Mouse (Mus musculus) kidney, adult 18-20 months (tissue): ENCODE data around the gene Nfu1.
"Not testable (repeated sequence)": the region's sequence is repeated elsewhere in the genome, so short reads cannot be mapped to it uniquely, and the experiment has no call there.

Source experiments
- DNase-seq: peaks from one replicate; pipeline ENCODE4 v3.0.0; 2021

The Nfu1 gene

GRCm38 (mm10) chr6:87028881-87029280, 19.8 kb downstream of the Nfu1 start:
- no peak for DNase-seq

GRCm38 (mm10) chr6:87031310-87031709, 22.3 kb downstream of the Nfu1 start:
- peak; percentile 51 for DNase-seq

GRCm38 (mm10) chr6:87032401-87032800, 23.4 kb downstream of the Nfu1 start:
- DNase-seq, result no peak

- no peak for DNase-seq
Observed at GRCm38 (mm10) chr6:87034395-87034794, 25.4 kb downstream of the Nfu1 start.

- DNase-seq, result peak; percentile 15
Observed at GRCm38 (mm10) chr6:87037826-87038620, 29.0 kb downstream of the Nfu1 start.

GRCm38 (mm10) chr6:87039161-87039560, 30.1 kb downstream of the Nfu1 start:
- DNase-seq, result no peak

- no peak for DNase-seq
Observed at GRCm38 (mm10) chr6:87040971-87041370, 31.9 kb downstream of the Nfu1 start.

- no peak for DNase-seq
Observed at GRCm38 (mm10) chr6:87041431-87041830, 32.4 kb downstream of the Nfu1 start.

GRCm38 (mm10) chr6:87042004-87042336, 32.9 kb downstream of the Nfu1 start:
- DNase-seq, result no peak

GRCm38 (mm10) chr6:87042337-87043130, 33.5 kb downstream of the Nfu1 start, which contains the start of gene Gfpt1:
Gene Gfpt1, plus strand, starts transcription at chr6:87042846.
- DNase-seq, result peak; percentile 94

GRCm38 (mm10) chr6:87043131-87043516, 34.1 kb downstream of the Nfu1 start:
- no peak for DNase-seq

GRCm38 (mm10) chr6:87044895-87045294, 35.9 kb downstream of the Nfu1 start:
- no peak for DNase-seq

GRCm38 (mm10) chr6:87045507-87045906, 36.5 kb downstream of the Nfu1 start:
- no peak for DNase-seq

GRCm38 (mm10) chr6:87048712-87049111, 39.7 kb downstream of the Nfu1 start:
- not testable (repeated sequence) for DNase-seq

GRCm38 (mm10) chr6:87051886-87052425, 42.9 kb downstream of the Nfu1 start:
- no peak for DNase-seq

GRCm38 (mm10) chr6:87054193-87054592, 45.2 kb downstream of the Nfu1 start:
- no peak for DNase-seq

GRCm38 (mm10) chr6:87059754-87060153, 50.7 kb downstream of the Nfu1 start:
- no peak for DNase-seq

- DNase-seq, result no peak
Observed at GRCm38 (mm10) chr6:87063586-87063985, 54.5 kb downstream of the Nfu1 start.

- DNase-seq, result no peak
Observed at GRCm38 (mm10) chr6:87068209-87068608, 59.2 kb downstream of the Nfu1 start.

- DNase-seq, result no peak
Observed at GRCm38 (mm10) chr6:87069195-87069900, 60.3 kb downstream of the Nfu1 start.

GRCm38 (mm10) chr6:87070641-87071040, 61.6 kb downstream of the Nfu1 start:
- no peak for DNase-seq

- no peak for DNase-seq
Observed at GRCm38 (mm10) chr6:87072759-87073158, 63.7 kb downstream of the Nfu1 start.

GRCm38 (mm10) chr6:87075092-87075685, 66.2 kb downstream of the Nfu1 start:
- no peak for DNase-seq
